Mouse (Mus musculus) hematopoietic stem cell, adult 5-6 weeks (primary cell): ENCODE measurements around the gene Rpl29. TPM values are rescaled to one million over a fixed set of nuclear protein-coding genes. Genes with fewer than 3 reads are reported as not detected.

Experiments used
- ATAC-seq, 2 experiments: fragments of 125-278 bp in 1 of 2; replicated peaks in 1 of 2; 2 replicates each; pipeline ENCODE4 v1.8.0; 2016 to 2017; ENCODE audit warnings: inconsistent platforms in 2 of 2, mild to moderate bottlenecking in 2 of 2, moderate number of reproducible peaks in 2 of 2, low read depth in 1 of 2, moderate TSS enrichment in 1 of 2; ENCODE audit not compliant: low FRiP score in 2 of 2, poor library complexity in 2 of 2, severe bottlenecking in 2 of 2, insufficient read depth in 1 of 2, low TSS enrichment in 1 of 2
- total RNA-seq: library from RNA; stranded (forward); fragments of 172-1452, 232-1000 nt; gene quantifications from 2 replicates; pipeline ENCODE4 v1.2.3, GENCODE M21; 2017

Rpl29 gene
- total RNA-seq, 1 experiment from 2014 or later, result 1,409 TPM

DNA sequence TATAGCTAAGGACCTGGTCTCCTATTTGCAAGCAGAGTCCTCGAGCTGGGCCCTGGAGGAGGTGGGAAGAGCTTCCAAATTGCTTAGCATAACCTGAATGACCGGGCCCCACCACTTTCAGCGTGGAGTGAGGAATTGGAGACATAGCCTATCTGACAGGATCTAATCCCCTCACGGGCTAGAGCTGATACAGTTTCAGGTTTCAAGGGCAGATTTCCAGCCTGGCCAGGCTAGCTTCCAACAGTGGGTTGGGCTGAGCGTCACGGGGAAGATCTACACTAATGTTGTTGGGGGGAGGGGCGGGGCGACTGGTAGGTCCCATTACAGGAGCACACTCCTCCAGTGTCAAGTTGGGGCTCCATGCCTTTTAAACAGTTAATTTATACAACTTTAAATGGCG is 21.4 kb downstream of the Rpl29 start:
- ATAC-seq, result no peak

DNA sequence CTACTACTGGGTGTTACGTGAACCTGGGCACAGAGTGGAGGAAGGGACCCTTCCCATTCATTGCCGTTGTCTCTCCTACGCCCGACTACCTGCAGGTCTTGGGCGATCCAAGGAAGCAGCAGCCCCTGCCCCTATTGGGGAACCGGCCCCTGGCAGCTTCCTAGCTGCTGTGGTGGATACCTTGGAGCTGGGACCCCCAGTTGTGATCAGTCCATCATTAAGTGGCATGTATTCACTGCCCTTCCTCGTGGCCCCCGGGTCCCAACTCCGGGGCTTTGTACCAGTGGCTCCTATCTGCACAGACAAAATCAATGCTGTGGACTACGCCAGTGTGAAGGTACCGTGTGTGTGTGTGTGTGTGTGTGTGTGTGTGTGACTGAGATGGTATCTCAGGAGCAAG is 22.0 kb downstream of the Rpl29 start:
- ATAC-seq, result no peak

DNA sequence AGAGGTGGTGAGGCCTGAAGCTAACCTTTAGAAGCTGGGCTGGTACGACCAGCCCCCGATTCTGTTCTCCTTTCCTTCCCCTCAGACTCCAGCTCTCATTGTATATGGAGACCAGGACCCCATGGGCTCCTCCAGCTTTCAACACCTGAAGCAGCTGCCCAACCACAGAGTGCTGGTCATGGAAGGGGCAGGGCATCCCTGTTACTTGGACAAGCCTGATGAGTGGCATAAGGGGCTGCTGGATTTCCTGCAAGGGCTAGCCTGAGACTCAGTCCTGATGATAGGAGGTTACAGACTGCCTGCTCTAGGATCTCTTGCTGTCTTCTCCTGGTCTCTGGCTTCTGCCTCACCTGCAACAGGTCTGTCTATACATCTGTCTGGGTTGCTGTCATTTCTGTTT is 22.6 kb downstream of the Rpl29 start:
- ATAC-seq, result no peak

DNA sequence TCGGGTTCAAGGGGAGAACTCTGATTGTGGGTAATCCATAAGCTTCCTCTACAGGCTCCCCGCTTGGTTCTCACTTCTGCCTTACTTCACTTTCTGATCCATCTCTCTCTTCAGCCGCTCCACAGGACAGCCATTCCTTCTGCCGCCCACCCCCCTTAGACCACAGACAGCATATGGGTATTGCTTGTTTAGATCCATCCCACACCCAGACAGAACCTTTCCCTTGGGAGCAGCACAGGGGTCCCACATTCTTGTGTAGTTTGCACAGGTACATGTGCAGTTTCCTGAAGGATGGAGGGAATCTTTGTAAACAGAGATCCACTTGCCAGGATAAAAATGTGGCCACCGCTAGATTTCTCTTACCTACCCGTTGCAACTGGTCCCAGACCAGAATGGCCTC is 23.1 kb downstream of the Rpl29 start:
- no peak for ATAC-seq

DNA sequence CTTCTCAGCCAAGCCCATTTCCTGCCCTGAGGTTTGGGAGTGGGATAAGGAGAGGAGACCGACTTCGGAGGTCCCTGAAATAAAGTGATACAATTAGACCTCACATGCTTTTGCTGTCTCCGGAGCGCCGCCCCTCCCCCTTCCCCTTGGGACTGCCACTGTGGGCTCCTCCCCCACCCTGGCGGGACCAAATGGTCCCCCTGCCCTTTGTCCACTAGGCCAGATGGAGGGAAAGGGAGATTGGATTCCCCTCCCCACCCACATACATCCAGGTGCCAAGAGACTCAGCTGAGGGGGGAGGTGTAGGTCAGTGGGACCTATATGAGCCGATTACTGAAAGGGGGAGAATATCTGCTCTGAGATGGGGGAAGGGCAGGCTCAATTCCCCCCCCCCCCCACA is 23.6 kb downstream of the Rpl29 start:
- ATAC-seq, result no peak

DNA sequence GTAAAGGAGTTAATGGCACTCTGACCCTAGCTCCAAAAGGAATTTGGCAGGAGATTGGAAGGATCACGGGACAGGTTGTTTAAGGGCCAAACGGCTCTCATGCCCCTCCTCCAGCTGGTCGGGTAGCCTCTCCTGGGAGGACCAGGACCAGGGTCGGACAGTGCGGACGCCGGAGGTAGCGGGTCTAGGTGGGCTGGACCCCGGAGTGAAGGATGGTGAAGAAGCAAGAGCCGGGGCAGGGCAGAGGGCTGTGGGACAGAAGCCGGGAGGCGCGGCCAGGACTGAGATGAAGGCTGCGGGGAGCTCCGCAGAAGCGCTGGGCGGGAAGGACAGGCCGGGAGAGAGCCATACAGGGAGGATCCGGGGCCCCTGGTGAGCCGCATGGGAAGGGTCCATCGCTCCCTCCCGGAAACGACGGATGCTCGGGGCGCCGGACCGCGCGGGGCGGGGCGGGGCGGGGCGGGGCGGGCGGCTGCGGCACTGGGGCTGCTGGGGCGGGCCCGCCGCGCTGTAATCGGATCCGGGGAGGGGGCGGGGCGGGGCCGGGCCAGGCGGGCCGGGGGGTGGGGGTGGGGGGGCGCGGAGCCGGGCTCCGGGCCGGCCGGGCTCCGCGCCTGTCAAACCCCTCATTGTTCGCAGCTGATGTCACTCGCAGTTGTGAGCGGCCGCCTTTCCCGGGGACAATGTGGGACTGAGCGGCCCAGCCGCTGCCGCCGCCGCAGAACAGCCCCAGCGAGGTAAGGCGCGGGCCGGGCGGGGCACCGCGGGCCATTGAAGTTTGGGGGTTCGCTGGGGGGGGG is 24.2 kb downstream of the Rpl29 start, which contains the start of gene Pcbp4:
TSS of gene Pcbp4 (plus strand) at position 21 of the 800 bp plus-strand sequence.
- peak; percentile 21 to 29; a peak in 3 of 4 replicates for ATAC-seq

DNA sequence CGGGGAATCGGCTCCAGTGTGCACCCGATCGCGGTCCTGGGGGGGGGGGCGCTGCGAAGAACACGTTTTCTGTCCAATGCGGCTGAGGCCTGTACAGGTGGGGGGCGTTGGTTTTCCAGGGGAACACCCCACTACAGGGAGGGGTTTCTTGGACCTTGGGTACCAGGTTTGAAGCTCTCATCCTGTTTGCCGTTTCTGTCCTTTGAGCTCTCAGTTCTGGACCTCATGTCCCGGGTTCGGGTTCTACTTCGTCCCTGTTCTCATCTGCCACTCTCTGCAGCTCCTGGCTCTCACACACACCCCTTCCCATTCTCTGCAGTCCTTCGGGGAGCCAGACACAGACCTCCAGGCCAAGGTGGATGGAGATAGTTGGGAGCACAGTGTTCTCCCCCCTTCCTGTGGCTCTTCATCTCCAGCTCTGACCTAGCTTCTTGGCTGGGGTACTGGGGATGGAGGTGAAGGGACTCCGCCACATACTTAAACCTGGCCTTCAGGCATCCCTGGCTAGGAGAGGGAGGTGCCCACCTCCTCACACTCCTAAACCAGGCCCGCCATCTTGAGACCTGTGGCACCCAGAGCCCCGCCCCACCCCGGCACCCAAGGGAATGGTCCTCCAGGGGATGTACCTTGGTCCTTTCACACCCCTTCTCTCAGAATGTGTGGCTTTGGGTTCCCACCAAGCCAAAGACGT is 25.0 kb downstream of the Rpl29 start:
- no peak for ATAC-seq

DNA sequence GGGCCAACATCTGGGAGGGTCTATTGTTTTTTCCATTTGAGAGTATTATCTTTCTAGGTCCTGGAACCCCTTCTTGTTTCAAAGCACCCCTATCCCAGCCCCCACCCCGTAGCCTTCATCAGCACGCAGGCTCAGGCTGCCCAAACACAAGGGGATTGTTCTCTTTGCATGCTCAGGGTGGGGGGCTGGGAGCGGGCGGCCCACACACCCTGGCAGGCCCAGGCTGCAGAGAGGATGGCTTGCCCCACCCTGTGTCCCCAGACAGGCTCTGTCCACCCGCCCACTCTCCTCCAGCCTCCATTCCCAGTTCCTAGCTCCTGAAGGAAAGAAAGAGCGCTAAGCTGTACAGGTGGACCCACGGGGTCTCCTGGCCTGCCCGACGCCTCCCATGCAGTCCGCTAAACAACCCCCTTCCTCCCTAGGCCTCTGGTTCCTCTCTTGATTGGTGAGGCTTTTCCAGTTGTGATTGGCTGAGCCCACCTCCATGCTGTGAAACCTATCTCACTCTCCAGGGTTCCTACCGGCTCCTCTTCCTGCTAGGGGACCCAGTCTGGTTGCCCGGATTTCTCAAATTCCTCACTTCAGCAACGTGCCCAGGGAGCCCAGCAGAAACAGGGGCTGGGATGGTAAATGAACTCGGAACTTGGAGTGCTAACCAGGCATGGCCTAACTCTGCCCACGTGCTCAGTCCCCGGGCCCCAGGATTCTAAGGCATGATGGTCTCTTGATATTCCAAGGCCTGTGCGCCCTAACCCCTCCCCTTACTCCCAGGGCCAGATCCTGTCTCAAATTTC is 25.8 kb downstream of the Rpl29 start:
- no peak for ATAC-seq

DNA sequence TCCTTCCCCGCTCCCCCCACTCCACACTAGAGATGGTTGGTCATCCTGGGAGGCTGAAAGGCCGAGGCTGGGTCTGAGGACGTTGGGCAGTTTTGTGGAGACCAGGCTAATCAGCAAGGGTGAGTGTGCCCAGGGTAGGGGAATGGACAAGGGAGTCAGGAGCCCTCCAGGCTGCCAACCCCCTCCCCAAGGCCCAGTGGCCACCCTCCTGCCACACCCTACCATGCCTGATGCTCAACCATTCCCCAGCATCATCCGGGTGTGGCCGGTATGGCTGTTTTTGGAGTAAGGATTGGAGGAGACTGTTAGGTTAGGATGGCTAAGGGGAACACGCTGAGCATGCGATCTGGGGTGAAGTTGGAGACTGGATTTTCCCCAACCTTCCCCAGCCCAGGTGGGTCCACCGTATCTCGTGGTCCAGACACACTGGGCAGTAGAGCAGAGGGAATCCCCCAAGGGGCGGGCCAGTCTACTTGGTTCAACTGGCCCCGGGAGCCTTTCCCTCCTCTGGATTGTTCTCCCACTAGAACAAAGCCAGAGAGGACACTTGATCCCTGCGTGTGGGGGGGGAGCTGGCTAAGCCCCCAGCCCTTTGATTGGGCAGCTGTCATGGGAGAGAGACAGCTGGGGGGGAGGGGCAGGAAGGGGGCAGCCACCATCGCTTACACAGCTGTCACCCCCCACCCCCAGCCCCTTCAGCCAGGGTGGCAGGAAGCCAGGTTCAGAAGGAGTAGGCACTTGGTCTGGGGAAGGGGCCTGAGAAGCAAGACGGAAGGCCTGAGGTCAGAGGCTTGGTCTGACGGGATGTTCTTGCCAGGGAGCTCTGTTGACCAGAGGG is 27.3 kb downstream of the Rpl29 start:
- no peak for ATAC-seq

DNA sequence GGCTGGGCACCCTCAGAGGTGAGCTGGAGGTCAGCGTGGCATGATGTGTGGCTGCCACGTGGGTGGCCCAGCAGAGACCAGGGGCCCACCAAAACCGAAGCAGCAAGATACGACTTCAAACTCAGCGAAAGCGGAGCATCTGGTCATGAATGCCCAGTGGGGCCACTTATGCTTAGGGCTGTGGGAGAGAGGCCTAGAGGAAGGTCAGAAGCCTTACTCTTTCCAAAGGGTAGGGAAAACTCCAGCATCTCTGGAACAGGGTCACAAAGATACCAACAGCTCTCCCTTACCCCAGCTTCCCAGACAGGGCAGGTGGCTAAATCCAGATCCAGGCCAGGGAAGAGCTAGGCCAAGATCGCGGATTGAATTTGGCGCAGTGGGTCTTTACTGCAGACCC is 27.9 kb downstream of the Rpl29 start:
- no peak for ATAC-seq

DNA sequence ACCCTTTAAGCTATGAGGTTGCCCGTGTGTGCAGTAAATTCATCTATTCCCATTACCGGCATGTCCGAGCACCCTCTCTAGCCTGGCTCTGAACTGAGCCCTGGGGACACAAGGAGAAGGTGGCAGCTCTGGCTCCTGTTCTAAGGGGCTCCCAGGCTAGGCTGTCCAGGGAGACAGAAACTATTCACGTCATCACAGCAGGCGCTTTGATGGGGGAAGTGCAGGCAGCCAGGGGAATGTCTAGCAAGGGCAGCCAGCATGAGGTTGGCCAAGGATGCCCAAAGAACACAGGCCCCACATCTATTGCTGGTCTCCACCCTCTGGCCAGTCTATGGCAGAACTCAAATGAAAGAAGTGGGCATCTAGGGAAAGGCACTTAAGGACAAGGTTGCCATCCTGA is 28.7 kb downstream of the Rpl29 start:
- ATAC-seq, result no peak

DNA sequence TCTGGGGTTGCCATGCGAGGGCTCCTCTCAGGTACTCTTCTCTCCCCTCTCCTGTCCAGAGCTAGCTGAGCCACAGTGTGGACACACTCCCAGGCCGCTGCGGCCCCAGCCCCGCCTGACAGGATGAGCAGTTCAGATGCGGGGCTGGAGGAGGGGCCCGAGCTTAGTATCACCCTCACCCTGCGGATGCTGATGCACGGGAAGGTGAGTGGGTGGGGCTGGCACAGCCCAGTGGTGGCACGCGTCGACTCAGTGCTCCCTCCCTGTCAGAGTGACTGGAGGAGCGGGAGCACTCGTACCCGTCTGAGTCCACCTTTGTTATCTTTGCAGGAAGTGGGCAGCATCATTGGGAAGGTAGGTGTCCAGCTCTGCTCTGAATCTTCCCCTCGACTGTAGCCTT is 30.7 kb downstream of the Rpl29 start:
- no peak for ATAC-seq

DNA sequence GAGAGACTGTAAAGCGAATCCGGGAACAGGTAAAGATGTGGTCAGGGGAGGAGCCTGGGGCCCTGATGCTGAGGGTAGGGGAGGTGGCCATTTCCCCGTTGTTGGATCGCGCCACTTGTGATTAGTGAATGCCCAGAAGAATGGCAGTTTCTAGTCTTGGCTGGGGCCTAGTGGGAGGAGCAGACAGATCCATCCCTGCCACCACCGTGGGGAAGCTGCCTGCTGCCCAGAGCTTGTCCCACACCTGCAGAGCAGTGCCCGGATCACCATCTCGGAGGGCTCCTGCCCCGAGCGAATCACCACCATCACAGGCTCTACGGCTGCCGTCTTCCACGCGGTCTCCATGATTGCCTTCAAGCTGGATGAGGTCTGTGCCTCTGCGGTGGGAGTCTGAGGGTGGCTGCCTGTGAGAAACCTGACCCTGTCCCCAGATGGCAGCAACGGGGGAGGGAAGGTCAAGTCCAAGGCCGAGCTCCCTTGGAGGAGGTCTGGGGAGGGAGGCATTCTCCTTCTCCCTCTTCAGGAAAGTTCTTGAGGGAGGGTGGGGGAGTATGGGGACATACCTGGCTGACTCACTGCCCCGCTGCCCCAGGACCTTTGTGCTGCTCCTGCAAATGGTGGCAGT is 31.3 kb downstream of the Rpl29 start:
- no peak for ATAC-seq

DNA sequence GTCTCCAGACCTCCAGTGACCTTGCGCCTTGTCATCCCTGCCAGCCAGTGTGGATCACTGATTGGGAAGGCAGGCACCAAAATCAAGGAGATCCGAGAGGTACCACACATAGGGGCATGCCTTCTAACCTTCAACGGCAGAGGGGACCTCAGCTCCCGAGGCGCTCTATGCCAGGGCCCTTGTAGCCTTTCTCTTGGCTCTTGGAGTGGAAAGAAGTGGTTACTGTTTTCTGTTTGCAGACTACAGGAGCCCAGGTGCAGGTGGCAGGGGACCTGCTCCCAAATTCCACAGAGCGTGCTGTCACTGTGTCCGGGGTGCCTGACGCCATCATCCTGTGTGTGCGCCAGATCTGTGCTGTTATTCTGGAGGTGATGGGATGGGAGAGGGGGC is 31.8 kb downstream of the Rpl29 start:
- no peak for ATAC-seq

DNA sequence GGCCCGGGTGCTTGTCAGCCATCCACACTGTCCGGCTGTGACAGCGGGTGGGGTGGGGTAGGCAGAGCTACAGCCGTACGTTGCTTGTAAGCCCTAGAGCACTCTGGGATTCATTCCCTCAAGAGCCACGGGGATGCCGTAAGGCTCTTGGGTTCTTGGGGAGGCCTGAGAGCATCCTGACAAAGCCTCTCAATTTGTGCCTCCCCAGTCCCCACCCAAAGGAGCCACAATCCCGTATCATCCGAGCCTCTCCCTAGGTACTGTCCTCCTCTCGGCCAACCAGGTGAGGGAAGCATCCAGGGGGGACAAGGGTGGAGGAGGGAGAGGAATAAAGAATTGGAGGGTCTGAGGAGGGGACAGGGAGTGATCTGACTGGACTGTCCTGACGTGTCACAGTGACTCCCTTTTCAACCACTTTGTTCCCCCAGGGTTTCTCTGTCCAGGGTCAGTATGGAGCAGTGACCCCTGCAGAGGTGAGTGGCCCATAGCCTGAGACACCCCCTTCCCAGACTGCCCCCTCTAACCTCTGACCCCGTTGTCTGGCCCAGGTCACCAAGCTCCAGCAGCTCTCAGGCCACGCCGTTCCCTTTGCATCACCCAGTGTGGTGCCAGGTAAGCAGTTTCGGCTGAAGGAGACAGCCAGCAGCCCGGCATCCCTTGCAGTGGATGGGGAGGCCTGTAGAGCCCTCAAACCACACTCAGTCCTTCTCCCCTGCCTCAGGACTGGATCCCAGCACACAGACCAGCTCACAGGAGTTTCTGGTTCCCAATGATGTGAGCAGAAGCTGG is 32.6 kb downstream of the Rpl29 start:
- ATAC-seq, result no peak

DNA sequence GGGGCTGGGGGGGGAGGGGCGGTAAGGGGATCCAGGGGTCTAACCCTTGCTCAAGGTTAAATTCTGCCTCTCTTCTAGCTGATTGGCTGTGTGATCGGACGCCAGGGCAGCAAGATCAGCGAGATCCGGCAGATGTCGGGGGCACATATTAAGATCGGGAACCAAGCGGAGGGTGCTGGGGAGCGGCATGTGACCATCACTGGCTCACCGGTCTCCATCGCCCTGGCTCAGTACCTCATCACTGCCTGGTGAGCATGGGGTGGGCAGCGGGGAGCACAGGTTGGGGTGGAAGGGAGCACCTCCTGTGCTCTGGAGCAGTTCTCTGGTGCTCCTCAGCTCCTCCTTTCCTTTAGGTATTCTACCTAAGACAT is 33.2 kb downstream of the Rpl29 start:
- ATAC-seq, result no peak
